Mouse (Mus musculus) ES-E14 (cell line): ENCODE data around the gene Oxct2b. TPM values are rescaled to one million over a fixed set of nuclear protein-coding genes. Genes with fewer than 3 reads are reported as not detected.

ENCODE experiments used
- DNase-seq: peaks from one replicate; pipeline ENCODE4 v3.0.0-alpha.2; 2013; ENCODE audit warnings: low read depth, low spot score
- H3K27ac ChIP-seq: 2 replicates; pipeline ENCODE4 v1.5.1; 2012; ENCODE audit warnings: low read depth, mild to moderate bottlenecking, low read length, moderate library complexity, mixed read lengths; ENCODE audit not compliant: poor library complexity, insufficient read depth, severe bottlenecking
- H3K36me3 ChIP-seq: 2 replicates; pipeline ENCODE4 v1.6.1; 2012; ENCODE audit warnings: mild to moderate bottlenecking, low read length, moderate library complexity, mixed read lengths; ENCODE audit not compliant: control insufficient read depth, poor library complexity, insufficient read depth, severe bottlenecking
- H3K4me1 ChIP-seq, 2 experiments: fragments of 150-350 bp in 1 of 2; sonication (generic) in 1 of 2; 2 replicates each; pipeline ENCODE4 v1.6.1; 2012; ENCODE audit warnings: low read length in 2 of 2, mild to moderate bottlenecking in 1 of 2, mixed read lengths in 1 of 2; ENCODE audit not compliant: control insufficient read depth in 2 of 2, insufficient read depth in 2 of 2, poor library complexity in 1 of 2
- H3K4me3 ChIP-seq, 2 experiments: fragments of 150-350 bp in 1 of 2; sonication (generic) in 1 of 2; 2 replicates each; pipeline ENCODE4 v1.5.1; 2012; ENCODE audit warnings: low read length in 2 of 2, low read depth in 1 of 2, mild to moderate bottlenecking in 1 of 2, mixed read lengths in 1 of 2; ENCODE audit not compliant: insufficient read depth in 1 of 2, poor library complexity in 1 of 2, severe bottlenecking in 1 of 2
- H3K9ac ChIP-seq: 2 replicates; pipeline ENCODE4 v1.6.1; 2012; ENCODE audit warnings: low read depth, mild to moderate bottlenecking, low read length, mixed read lengths; ENCODE audit not compliant: poor library complexity, insufficient read depth, severe bottlenecking
- H3K9me3 ChIP-seq: fragments of 150-350 bp; sonication (generic); 2 replicates; pipeline ENCODE4 v1.6.1; 2012; ENCODE audit warnings: low read depth, mild to moderate bottlenecking, low read length; ENCODE audit not compliant: control insufficient read depth, insufficient read depth
- CHD2 ChIP-seq: IDR thresholded peaks from 2 replicates; pipeline ENCODE4 v1.6.1; 2014; ENCODE audit warnings: mild to moderate bottlenecking, low read depth, low read length, inconsistent platforms
- HCFC1 ChIP-seq: IDR thresholded peaks from 2 replicates; pipeline ENCODE4 v1.6.1; 2012; ENCODE audit warnings: low read length, inconsistent platforms, borderline replicate concordance; ENCODE audit not compliant: insufficient read depth
- MAFK ChIP-seq: IDR thresholded peaks from 2 replicates; pipeline ENCODE4 v1.6.1; 2014; ENCODE audit warnings: mild to moderate bottlenecking, low read depth, low read length, inconsistent platforms; ENCODE audit not compliant: insufficient read depth
- ZC3H11A ChIP-seq: IDR thresholded peaks from 2 replicates; pipeline ENCODE4 v1.6.1; 2012; ENCODE audit warnings: low read depth, mild to moderate bottlenecking, inconsistent platforms, low read length, borderline replicate concordance
- ZNF384 ChIP-seq: IDR thresholded peaks from 2 replicates; pipeline ENCODE4 v1.6.1; 2012; ENCODE audit warnings: low read depth, low read length, inconsistent platforms
- in situ Hi-C, 2 experiments: fragments of 600-800 bp; cut with MboI; formaldehyde crosslinking; loops; one replicate each; pipeline ENCODE4 v1.15.1; 2025; ENCODE audit warnings: low sequenced_read_pairs in 2 of 2, inconsistent platforms in 1 of 2; ENCODE audit not compliant: unreplicated experiment in 2 of 2
- total RNA-seq: library from RNA; depleted of rRNA; stranded (reverse); fragments of 300-350 nt; gene quantifications from 2 replicates; pipeline ENCODE4 v1.2.3, GENCODE M21; 2012

Gene Oxct2b
- total RNA-seq, 1 experiment = 2.8 TPM

DNA sequence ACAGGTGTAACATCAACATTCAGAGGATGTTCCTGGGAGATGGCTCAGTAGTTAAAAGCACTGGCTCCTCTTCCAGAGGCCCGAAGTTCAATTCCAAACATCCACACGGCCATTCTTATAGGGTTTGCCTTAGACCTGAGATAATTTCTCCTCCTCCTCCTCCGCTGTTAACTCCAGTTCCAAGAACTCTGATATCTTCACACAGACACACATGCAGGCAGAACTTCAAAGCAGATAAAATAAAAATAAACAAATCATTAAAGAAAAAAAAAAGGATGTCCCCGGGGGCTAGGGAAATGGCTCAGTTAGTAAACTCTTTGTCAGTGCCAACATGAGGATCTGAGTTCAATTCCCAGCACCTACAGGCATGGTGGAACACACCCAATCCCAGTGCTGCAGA, 37.8 kb upstream of the Oxct2b start:
- TF ChIP-seq HCFC1 = no peak
- TF ChIP-seq MAFK = no peak
- TF ChIP-seq ZC3H11A = no peak
- no peak for TF ChIP-seq CHD2
- TF ChIP-seq ZNF384 = no peak

GRCm38 (mm10) chr4:123080791-123081190, 35.3 kb upstream of the Oxct2b start:
- in situ Hi-C loops = loop anchor here (10.0 to 25.0 kb wide), 3 partner anchors 86 to 168 kb away; partner anchors contain the start of gene Mycl (in 1 of the 2)
- no peak for TF ChIP-seq ZC3H11A
- TF ChIP-seq ZNF384 = no peak
- TF ChIP-seq HCFC1 = no peak
- TF ChIP-seq CHD2 = no peak
- no peak for TF ChIP-seq MAFK
- no peak for DNase-seq

More for the DNA sequence above, 37.8 kb upstream of the Oxct2b start:
- peaks cover 0 to 3% of the 10 kb centered on the region in 2 experiments; a peak in 1 of 4 replicates for H3K4me1 ChIP-seq
- no peak overlapping the region for H3K4me3 ChIP-seq
- no peaks in the 10 kb centered on the region for H3K9me3 ChIP-seq
- in situ Hi-C loops = loop anchor here in 1 of 2 experiments (25.0 kb wide), 1 partner anchor 166 kb away; no protein-coding TSS in a partner anchor
- DNase-seq = no peak
- H3K27ac ChIP-seq = no peak overlapping the region
- no peaks in the 10 kb centered on the region for H3K36me3 ChIP-seq
- no peak overlapping the region for H3K9ac ChIP-seq

DNA sequence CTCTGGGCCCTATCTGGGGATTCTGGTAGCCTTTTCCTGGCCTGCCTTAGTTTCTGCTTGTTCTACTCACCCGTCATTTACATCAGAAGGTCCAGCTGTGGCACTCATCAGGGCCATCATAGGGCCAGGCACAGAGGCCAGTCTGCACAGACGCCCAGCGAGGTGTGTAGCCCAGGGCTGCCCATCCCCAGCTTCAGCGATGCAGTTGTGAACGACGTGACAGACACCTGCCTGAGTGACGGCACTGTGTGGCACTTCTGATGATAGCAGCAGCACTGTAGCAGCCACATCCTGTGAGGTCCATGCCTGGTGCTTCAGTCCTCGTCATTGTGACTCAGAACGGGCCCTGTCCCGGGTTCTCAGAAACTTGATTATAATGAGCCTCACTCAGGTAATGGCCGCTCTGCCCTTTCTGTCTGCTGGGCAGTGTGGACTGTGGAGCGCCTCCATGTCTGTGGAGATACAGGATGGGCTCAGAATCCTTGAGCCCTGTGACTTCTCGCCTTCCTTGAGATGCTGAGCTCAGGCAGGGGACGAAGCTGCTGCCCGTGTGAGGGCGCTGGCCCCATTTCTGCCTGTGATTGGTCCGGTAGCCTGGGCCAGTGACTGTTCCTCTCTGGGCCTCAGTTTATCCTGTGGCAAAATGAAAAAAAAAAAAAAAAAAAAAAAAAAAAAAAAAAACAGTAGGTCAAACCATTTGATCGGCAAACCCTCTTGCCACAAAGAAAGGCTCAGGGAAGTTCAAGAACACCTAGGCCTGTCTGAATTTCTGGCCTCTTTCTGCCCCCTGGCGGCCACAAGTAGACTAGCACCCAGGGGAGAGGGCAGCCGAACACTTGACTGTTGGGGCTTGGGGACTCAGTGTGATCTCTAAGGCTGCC, 33.5 kb upstream of the Oxct2b start:
- in situ Hi-C loops = loop anchor here (10.0 to 25.0 kb wide), 3 partner anchors 88 to 170 kb away; partner anchors contain the start of gene Mycl (in 1 of the 2)
- peak; percentile 71 for DNase-seq
- no peak overlapping the region for H3K4me3 ChIP-seq
- no peak overlapping the region for H3K9ac ChIP-seq
- no peak overlapping the region for H3K27ac ChIP-seq
- no peaks in the 10 kb centered on the region for H3K9me3 ChIP-seq
- H3K36me3 ChIP-seq = no peaks in the 10 kb centered on the region
- peaks cover 0 to 3% of the 10 kb centered on the region in 2 experiments; a peak in 1 of 4 replicates for H3K4me1 ChIP-seq
- TF ChIP-seq ZC3H11A (peak; percentile 78), ZNF384 (peak; percentile 97), HCFC1 (no peak), CHD2 (no peak), MAFK (no peak)

More at GRCm38 (mm10) chr4:123080791-123081190, 35.3 kb upstream of the Oxct2b start:
- Histone ChIP-seq H3K4me3 (no peak overlapping the region; a peak in 1 of 4 replicates), H3K9me3 (no peaks in the 10 kb centered on the region), H3K9ac (no peak overlapping the region; the same call in 1 of the 2 replicates), H3K4me1 (peaks cover 0 to 3% of the 10 kb centered on the region in 2 experiments; a peak in 1 of 4 replicates), H3K36me3 (no peaks in the 10 kb centered on the region), H3K27ac (no peak overlapping the region)

DNA sequence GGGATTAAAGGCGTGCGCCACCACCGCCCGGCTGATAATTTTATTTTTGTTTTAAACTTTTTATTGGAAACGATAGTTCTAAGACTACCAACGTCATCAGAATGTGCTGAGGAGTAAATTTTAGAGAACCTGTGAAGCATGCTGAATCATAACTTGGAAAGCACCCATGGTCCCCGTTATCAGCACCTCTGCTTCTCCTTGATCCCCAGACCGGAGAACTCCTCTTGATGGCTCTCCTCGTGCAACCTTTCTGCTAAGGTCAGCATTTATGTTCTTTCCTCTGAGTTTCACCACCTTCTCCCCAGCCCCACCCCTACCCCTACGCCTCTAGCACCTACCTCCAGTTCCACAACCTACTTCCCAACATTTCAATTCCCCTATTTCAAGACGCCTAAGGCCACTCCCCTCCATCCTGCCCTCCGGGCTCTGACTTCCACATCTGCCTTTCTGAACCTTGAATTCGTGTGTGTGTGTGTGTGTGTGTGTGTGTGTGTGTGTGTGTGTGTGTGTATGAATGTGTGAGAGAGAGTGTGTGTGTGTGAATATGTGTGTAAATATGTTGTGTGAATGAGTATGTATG, 32.7 kb upstream of the Oxct2b start:
- H3K4me1 ChIP-seq = peaks cover 0 to 3% of the 10 kb centered on the region in 2 experiments; a peak in 1 of 4 replicates
- no peaks in the 10 kb centered on the region for H3K36me3 ChIP-seq
- no peak overlapping the region for H3K27ac ChIP-seq
- in situ Hi-C loops = loop anchor here (10.0 to 25.0 kb wide), 3 partner anchors 89 to 171 kb away; partner anchors contain the start of gene Mycl (in 1 of the 2)
- TF ChIP-seq ZNF384 = no peak
- TF ChIP-seq MAFK = 0 out of 2 replicates have a peak, but pooled peaks have one; percentile 29
- no peak for DNase-seq
- no peak overlapping the region for H3K4me3 ChIP-seq
- no peak overlapping the region for H3K9ac ChIP-seq
- no peaks in the 10 kb centered on the region for H3K9me3 ChIP-seq
